Mouse (Mus musculus): Measurements from ENCODE around the gene Adamtsl3. TPM values are rescaled to one million over a fixed set of nuclear protein-coding genes. Genes with fewer than 3 reads are reported as not detected.

Adamtsl3 gene
- polyA plus RNA-seq, 1 experiment = 0.43 TPM

DNA sequence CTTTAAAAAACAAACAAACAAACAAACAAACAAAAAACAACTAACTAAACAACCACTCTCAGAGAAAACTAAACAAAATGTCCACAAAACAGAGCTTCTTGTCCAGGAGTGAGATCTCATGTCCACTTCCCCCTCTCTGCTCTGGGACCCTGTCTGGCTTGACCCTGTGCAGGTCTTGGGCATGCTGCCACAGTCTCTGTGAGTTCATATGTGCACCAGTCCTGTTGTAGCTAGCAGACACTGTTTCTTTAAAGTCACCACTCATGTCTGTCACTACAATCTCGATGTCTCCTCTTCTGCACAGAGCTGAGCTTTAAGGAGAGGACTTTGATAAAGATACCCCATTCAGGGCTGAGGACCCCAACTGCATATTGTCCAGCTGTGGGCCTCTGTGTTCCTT lies 8.9 kb upstream of the Adamtsl3 start:
- Histone ChIP-seq H3K27ac (ENCODE audit: control insufficient read depth, insufficient read depth, low read depth, low read length) (no peak overlapping the region), H3K36me3 (ENCODE audit: control insufficient read depth, insufficient read depth, low read length) (no peaks in the 10 kb centered on the region), H3K4me3 (ENCODE audit: control insufficient read depth, low read depth, low read length) (no peak overlapping the region), H3K27me3 (ENCODE audit: control insufficient read depth, insufficient read depth, low read length) (no peaks in the 10 kb centered on the region), H3K4me1 (ENCODE audit: control insufficient read depth, insufficient read depth, low read length) (no peaks in the 10 kb centered on the region)
- TF ChIP-seq POLR2A (IDR thresholded peaks at IDR 0.05; ENCODE audit: control insufficient read depth, low read depth, low read length) = no peak
- TF ChIP-seq CTCF (IDR thresholded peaks at IDR 0.05; ENCODE audit: control insufficient read depth, insufficient read depth, insufficient replicate concordance, low read depth, low read length) = no peak

DNA sequence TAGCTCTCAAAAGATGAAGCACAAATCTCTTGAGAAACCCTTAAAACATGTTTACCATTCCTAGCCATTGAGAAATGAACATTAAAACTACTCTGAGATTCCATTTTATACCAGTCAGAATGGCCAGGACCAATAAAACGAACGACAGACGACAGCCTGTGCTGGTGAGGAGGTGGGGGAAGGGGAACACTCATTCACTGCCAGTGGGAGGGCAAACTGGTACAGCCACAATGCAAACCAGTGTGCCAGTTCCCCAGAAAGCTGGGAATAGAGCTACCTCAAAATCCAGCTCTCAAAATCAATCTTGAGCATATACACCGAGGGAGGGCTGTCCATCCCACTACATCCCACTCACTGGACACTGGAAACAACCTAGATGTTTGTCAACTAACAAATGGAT lies 8.3 kb upstream of the Adamtsl3 start:
- Histone ChIP-seq H3K27ac (ENCODE audit: control insufficient read depth, insufficient read depth, low read depth, low read length) (no peak overlapping the region), H3K36me3 (ENCODE audit: control insufficient read depth, insufficient read depth, low read length) (no peaks in the 10 kb centered on the region), H3K4me1 (ENCODE audit: control insufficient read depth, insufficient read depth, low read length) (no peaks in the 10 kb centered on the region), H3K27me3 (ENCODE audit: control insufficient read depth, insufficient read depth, low read length) (no peaks in the 10 kb centered on the region), H3K4me3 (ENCODE audit: control insufficient read depth, low read depth, low read length) (no peak overlapping the region)
- no peak for TF ChIP-seq CTCF (IDR thresholded peaks at IDR 0.05; ENCODE audit: control insufficient read depth, insufficient read depth, insufficient replicate concordance, low read depth, low read length)
- TF ChIP-seq POLR2A (IDR thresholded peaks at IDR 0.05; ENCODE audit: control insufficient read depth, low read depth, low read length) = no peak

DNA sequence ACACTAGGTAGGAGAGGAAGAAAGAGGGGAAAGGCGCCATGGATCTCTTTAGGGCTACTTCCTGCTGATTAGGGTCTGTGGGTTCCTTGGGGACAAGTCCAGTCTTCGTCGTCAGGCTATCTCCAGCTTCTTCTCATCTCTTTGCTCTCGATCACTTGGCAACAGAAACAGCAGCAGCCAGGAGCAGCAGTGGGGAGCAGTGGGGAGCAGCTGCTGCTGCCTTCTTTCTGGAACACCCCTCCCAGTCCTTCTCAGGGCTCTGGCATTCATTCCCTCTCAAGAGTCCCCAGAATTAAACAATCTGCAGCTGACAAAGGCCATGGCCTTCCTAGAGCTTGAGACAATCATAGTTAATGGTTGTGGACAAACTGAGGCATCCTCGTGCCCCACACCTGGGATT lies 7.6 kb upstream of the Adamtsl3 start:
- TF ChIP-seq CTCF (IDR thresholded peaks at IDR 0.05; ENCODE audit: control insufficient read depth, insufficient read depth, insufficient replicate concordance, low read depth, low read length) (no peak), POLR2A (IDR thresholded peaks at IDR 0.05; ENCODE audit: control insufficient read depth, low read depth, low read length) (no peak)
- Histone ChIP-seq H3K27ac (ENCODE audit: control insufficient read depth, insufficient read depth, low read depth, low read length) (no peak overlapping the region), H3K36me3 (ENCODE audit: control insufficient read depth, insufficient read depth, low read length) (no peaks in the 10 kb centered on the region), H3K27me3 (ENCODE audit: control insufficient read depth, insufficient read depth, low read length) (no peaks in the 10 kb centered on the region), H3K4me3 (ENCODE audit: control insufficient read depth, low read depth, low read length) (no peak overlapping the region), H3K4me1 (ENCODE audit: control insufficient read depth, insufficient read depth, low read length) (no peaks in the 10 kb centered on the region)

DNA sequence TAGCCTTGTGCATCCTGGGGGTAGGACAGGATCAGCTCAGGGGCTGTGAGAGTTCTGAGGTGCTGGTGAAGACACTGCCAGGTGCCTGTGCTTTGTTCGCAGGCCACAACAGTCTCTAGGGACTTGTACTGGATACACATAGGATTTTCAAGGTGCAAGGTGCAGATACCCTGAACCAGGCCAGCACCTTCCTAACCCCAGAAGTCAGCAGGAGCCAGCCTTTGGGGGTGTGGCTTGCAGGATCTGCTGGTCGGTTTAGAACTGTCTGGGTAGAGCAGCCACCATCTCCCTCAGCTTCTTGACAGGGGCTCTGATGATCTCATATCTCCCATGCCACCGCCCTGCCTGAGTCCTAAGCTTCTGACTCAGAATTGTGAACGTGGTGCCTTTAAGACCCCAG lies 5.7 kb upstream of the Adamtsl3 start:
- H3K4me1 ChIP-seq (ENCODE audit: control insufficient read depth, insufficient read depth, low read length) = no peaks in the 10 kb centered on the region
- no peak overlapping the region for H3K4me3 ChIP-seq (ENCODE audit: control insufficient read depth, low read depth, low read length)
- no peaks in the 10 kb centered on the region for H3K36me3 ChIP-seq (ENCODE audit: control insufficient read depth, insufficient read depth, low read length)
- TF ChIP-seq POLR2A (IDR thresholded peaks at IDR 0.05; ENCODE audit: control insufficient read depth, low read depth, low read length) = no peak
- H3K27me3 ChIP-seq (ENCODE audit: control insufficient read depth, insufficient read depth, low read length) = no peaks in the 10 kb centered on the region
- H3K27ac ChIP-seq (ENCODE audit: control insufficient read depth, insufficient read depth, low read depth, low read length) = no peak overlapping the region

DNA sequence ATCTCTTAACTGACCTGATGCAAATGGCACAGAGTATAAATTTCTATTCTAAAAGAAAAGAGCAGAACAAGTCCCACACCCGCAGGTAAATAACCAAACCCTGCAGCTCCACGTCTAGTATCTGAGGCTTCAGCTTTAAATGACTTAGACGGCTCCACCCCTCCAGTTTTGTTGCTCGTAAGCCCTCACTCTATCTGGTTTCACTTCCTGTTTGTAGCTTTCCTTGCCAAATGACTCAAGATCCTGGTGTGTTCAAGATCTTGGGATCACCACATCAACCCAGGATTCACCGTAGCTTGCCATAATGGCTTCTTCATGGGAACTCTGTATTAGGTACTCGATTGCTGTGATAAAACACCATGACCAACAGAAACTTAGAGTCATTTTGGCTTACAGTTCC lies 4.6 kb upstream of the Adamtsl3 start:
- TF ChIP-seq CTCF (IDR thresholded peaks at IDR 0.05; ENCODE audit: control insufficient read depth, insufficient read depth, insufficient replicate concordance, low read depth, low read length) = no peak
- no peak for TF ChIP-seq POLR2A (IDR thresholded peaks at IDR 0.05; ENCODE audit: control insufficient read depth, low read depth, low read length)
- Histone ChIP-seq H3K27ac (ENCODE audit: control insufficient read depth, insufficient read depth, low read depth, low read length) (no peak overlapping the region), H3K27me3 (ENCODE audit: control insufficient read depth, insufficient read depth, low read length) (no peaks in the 10 kb centered on the region), H3K4me1 (ENCODE audit: control insufficient read depth, insufficient read depth, low read length) (peaks cover 9% of the 10 kb centered on the region), H3K36me3 (ENCODE audit: control insufficient read depth, insufficient read depth, low read length) (no peaks in the 10 kb centered on the region), H3K4me3 (ENCODE audit: control insufficient read depth, low read depth, low read length) (no peak overlapping the region)

DNA sequence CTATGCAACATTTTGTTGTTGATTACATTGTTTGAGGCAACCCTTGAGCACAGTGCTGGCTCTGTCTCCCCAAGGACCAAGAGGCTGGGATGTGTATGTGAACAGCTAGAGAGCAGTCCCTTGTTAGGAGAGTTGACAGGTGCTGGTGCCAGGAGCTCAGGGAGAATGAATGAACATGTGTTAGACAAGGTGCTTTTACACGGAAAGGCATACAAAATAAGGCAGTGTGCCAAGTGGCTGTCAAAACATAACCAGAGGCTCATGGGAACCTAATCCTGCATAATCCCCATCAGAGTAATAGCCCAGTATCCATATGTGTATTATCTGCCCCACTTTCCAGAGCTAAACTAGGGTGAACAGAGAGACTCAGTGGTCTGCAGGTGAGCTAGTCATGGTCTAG lies 1.5 kb upstream of the Adamtsl3 start:
- no peak overlapping the region for H3K4me3 ChIP-seq (ENCODE audit: control insufficient read depth, low read depth, low read length)
- no peaks in the 10 kb centered on the region for H3K36me3 ChIP-seq (ENCODE audit: control insufficient read depth, insufficient read depth, low read length)
- no peaks in the 10 kb centered on the region for H3K27me3 ChIP-seq (ENCODE audit: control insufficient read depth, insufficient read depth, low read length)
- no peak overlapping the region for H3K27ac ChIP-seq (ENCODE audit: control insufficient read depth, insufficient read depth, low read depth, low read length)
- H3K4me1 ChIP-seq (ENCODE audit: control insufficient read depth, insufficient read depth, low read length) = peaks cover 13% of the 10 kb centered on the region
- no peak for TF ChIP-seq POLR2A (IDR thresholded peaks at IDR 0.05; ENCODE audit: control insufficient read depth, low read depth, low read length)
- no peak for TF ChIP-seq CTCF (IDR thresholded peaks at IDR 0.05; ENCODE audit: control insufficient read depth, insufficient read depth, insufficient replicate concordance, low read depth, low read length)

DNA sequence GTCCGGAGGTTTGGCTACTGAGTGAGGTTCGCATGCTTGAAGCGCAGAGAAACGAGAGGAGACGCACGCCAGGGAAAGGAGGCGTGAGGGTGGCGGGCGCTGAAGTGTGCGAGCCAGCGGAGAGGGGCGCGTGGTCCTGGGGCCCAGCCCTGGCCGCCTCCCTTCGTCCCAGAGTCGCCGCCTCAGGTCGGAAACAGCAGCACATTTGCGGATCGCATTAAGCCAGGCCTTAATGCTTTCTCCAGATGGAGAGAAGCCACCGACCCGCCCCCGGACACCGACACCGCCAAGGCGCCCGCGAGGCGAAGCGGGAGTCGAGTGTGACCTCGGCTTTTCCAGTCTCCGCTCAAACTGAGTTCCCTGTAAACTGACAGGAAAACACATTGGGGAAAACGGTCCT lies 638 bp downstream of the Adamtsl3 start:
- no peak for TF ChIP-seq POLR2A (IDR thresholded peaks at IDR 0.05; ENCODE audit: control insufficient read depth, low read depth, low read length)
- 0 out of 2 replicates have a peak, but pooled peaks have one; percentile 2 for TF ChIP-seq CTCF (IDR thresholded peaks at IDR 0.05; ENCODE audit: control insufficient read depth, insufficient read depth, insufficient replicate concordance, low read depth, low read length)
- Histone ChIP-seq H3K4me3 (ENCODE audit: control insufficient read depth, low read depth, low read length) (peak overlapping the region; percentile 41), H3K36me3 (ENCODE audit: control insufficient read depth, insufficient read depth, low read length) (no peaks in the 10 kb centered on the region), H3K27me3 (ENCODE audit: control insufficient read depth, insufficient read depth, low read length) (no peaks in the 10 kb centered on the region), H3K4me1 (ENCODE audit: control insufficient read depth, insufficient read depth, low read length) (peaks cover 13% of the 10 kb centered on the region), H3K27ac (ENCODE audit: control insufficient read depth, insufficient read depth, low read depth, low read length) (no peak overlapping the region)

DNA sequence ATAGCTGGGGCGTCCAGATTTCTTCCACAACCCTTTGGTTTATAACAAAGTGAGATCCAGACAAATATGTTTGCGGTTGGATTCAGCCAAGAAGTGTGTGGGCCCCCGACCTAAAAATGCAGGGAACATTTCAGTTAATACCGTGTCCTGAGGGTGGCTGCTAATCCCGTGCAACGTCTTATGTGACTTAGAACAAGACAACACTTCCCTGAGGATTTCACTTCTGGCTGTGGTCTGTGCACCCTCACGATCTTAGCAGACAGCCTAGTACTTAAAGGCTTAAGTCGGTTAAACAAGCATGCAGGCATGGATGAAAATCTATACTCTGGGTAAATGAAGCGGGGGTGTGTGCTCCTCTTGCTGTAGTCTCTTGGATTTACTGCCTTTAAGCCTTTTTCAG lies 2.6 kb downstream of the Adamtsl3 start:
- H3K4me1 ChIP-seq (ENCODE audit: control insufficient read depth, insufficient read depth, low read length) = peaks cover 13% of the 10 kb centered on the region
- no peak overlapping the region for H3K27ac ChIP-seq (ENCODE audit: control insufficient read depth, insufficient read depth, low read depth, low read length)
- no peak overlapping the region for H3K4me3 ChIP-seq (ENCODE audit: control insufficient read depth, low read depth, low read length)
- H3K36me3 ChIP-seq (ENCODE audit: control insufficient read depth, insufficient read depth, low read length) = no peaks in the 10 kb centered on the region
- TF ChIP-seq POLR2A (IDR thresholded peaks at IDR 0.05; ENCODE audit: control insufficient read depth, low read depth, low read length) = no peak
- TF ChIP-seq CTCF (IDR thresholded peaks at IDR 0.05; ENCODE audit: control insufficient read depth, insufficient read depth, insufficient replicate concordance, low read depth, low read length) = no peak
- H3K27me3 ChIP-seq (ENCODE audit: control insufficient read depth, insufficient read depth, low read length) = no peaks in the 10 kb centered on the region

Measured in testis, adult 2 months (tissue).